Mouse (Mus musculus) CH12.LX (cell line): ENCODE results near the gene Klhl18. TPM values are rescaled to one million over a fixed set of nuclear protein-coding genes. Genes with fewer than 3 reads are reported as not detected.

Source experiments
- DNase-seq: peaks from one replicate; pipeline ENCODE4 v3.0.0-alpha.2; 2013; ENCODE audit errors: extremely low read depth
- H3K27ac ChIP-seq: 2 replicates; pipeline ENCODE4 v1.5.1; 2012; ENCODE audit warnings: low read depth, mild to moderate bottlenecking, control low read depth, moderate library complexity; ENCODE audit not compliant: insufficient read depth
- H3K27me3 ChIP-seq: replicated peaks from 2 replicates; pipeline ENCODE3; 2012; ENCODE audit warnings: inconsistent platforms
- H3K36me3 ChIP-seq, 2 experiments: replicated peaks in 1 of 2; 2 replicates each; pipeline versions ENCODE3 to v1.6.1; 2012; ENCODE audit warnings: inconsistent platforms in 1 of 2, low read length in 1 of 2, mild to moderate bottlenecking in 1 of 2, mixed read lengths in 1 of 2, moderate library complexity in 1 of 2; ENCODE audit not compliant: control insufficient read depth in 1 of 2, insufficient read depth in 1 of 2
- H3K4me1 ChIP-seq, 2 experiments: 2 replicates each; pipeline ENCODE4 v1.6.1; 2012; ENCODE audit warnings: inconsistent platforms in 1 of 2, moderate library complexity in 1 of 2; ENCODE audit not compliant: insufficient read depth in 2 of 2, control insufficient read depth in 1 of 2
- H3K4me2 ChIP-seq: 2 replicates; pipeline ENCODE4 v1.6.1; 2012; ENCODE audit warnings: low read depth, mild to moderate bottlenecking, control low read depth; ENCODE audit not compliant: poor library complexity, insufficient read depth, severe bottlenecking
- H3K4me3 ChIP-seq, 3 experiments: fragments of 150-350 bp in 1 of 3; sonication (generic) in 1 of 3; replicated peaks in 1 of 3; 2 replicates each; pipeline versions ENCODE3 to v1.5.1; 2011 to 2012; ENCODE audit warnings: low read depth in 2 of 3, low read length in 2 of 3, mild to moderate bottlenecking in 2 of 3, moderate library complexity in 2 of 3, control low read depth in 1 of 3, improper control_type of control experiment in 1 of 3, inconsistent platforms in 1 of 3, mixed read lengths in 1 of 3; ENCODE audit not compliant: poor library complexity in 1 of 3
- H3K79me2 ChIP-seq: replicated peaks from 2 replicates; pipeline ENCODE4 v1.6.1; 2012; ENCODE audit warnings: mild to moderate bottlenecking, moderate library complexity; ENCODE audit not compliant: control insufficient read depth, poor library complexity, insufficient read depth, severe bottlenecking; ENCODE audit errors: extremely low read depth
- H3K9ac ChIP-seq: 2 replicates; pipeline ENCODE4 v1.6.1; 2012; ENCODE audit warnings: low read depth, mild to moderate bottlenecking, control low read depth, moderate library complexity; ENCODE audit not compliant: insufficient read depth
- H3K9me3 ChIP-seq: replicated peaks from 2 replicates; pipeline ENCODE3; 2012; ENCODE audit warnings: low read length, inconsistent platforms, mixed read lengths
- CTCF ChIP-seq, 2 experiments: IDR thresholded peaks in 1 of 2; conservative IDR thresholded peaks in 1 of 2; 2 replicates each; pipeline ENCODE4 v1.5.1; 2011 to 2012; ENCODE audit warnings: low read depth in 2 of 2, low read length in 2 of 2, improper control_type of control experiment in 1 of 2, inconsistent platforms in 1 of 2, mild to moderate bottlenecking in 1 of 2, moderate library complexity in 1 of 2
- E2F4 ChIP-seq: IDR thresholded peaks from 2 replicates; pipeline ENCODE4 v1.6.1; 2011; ENCODE audit warnings: low read depth, low read length, improper control_type of control experiment; ENCODE audit not compliant: insufficient replicate concordance
- ELF1 ChIP-seq: IDR thresholded peaks from 2 replicates; pipeline ENCODE4 v1.6.1; 2014; ENCODE audit warnings: low read depth, mild to moderate bottlenecking, inconsistent platforms, low read length, improper control_type of control experiment
- HCFC1 ChIP-seq: IDR thresholded peaks from 2 replicates; pipeline ENCODE4 v1.6.1; 2012; ENCODE audit warnings: low read depth, mild to moderate bottlenecking, inconsistent platforms, low read length, improper control_type of control experiment
- KAT2A ChIP-seq: IDR thresholded peaks from 2 replicates; pipeline ENCODE4 v1.6.1; 2012; ENCODE audit warnings: low read length, improper control_type of control experiment, inconsistent platforms; ENCODE audit not compliant: insufficient replicate concordance
- MEF2A ChIP-seq: IDR thresholded peaks from 2 replicates; pipeline ENCODE4 v1.6.1; 2014; ENCODE audit warnings: low read depth, mild to moderate bottlenecking, inconsistent platforms, low read length, improper control_type of control experiment, borderline replicate concordance
- MYC ChIP-seq: IDR thresholded peaks from 2 replicates; pipeline ENCODE4 v1.6.1; 2011; ENCODE audit warnings: low read depth, mild to moderate bottlenecking, improper control_type of control experiment, low read length
- NRF1 ChIP-seq: IDR thresholded peaks from 2 replicates; pipeline ENCODE4 v1.6.1; 2014; ENCODE audit warnings: low read depth, mild to moderate bottlenecking, inconsistent platforms, low read length, improper control_type of control experiment, moderate library complexity
- PAX5 ChIP-seq: IDR thresholded peaks from 2 replicates; pipeline ENCODE4 v1.6.1; 2012; ENCODE audit warnings: low read length, inconsistent platforms, mixed read lengths
- POLR2A ChIP-seq: IDR thresholded peaks from 2 replicates; pipeline ENCODE4 v1.6.1; 2011; ENCODE audit warnings: low read depth, mild to moderate bottlenecking, improper control_type of control experiment, low read length
- RAD21 ChIP-seq: IDR thresholded peaks from 2 replicates; pipeline ENCODE4 v1.6.1; 2011; ENCODE audit warnings: low read depth, mild to moderate bottlenecking, low read length, improper control_type of control experiment, moderate library complexity
- RCOR1 ChIP-seq: conservative IDR thresholded peaks from 2 replicates; pipeline ENCODE4 v1.6.1; 2012; ENCODE audit warnings: low read depth, mild to moderate bottlenecking, inconsistent platforms, low read length, improper control_type of control experiment
- SMC3 ChIP-seq: IDR thresholded peaks from 2 replicates; pipeline ENCODE4 v1.6.1; 2011; ENCODE audit warnings: low read depth, low read length, improper control_type of control experiment
- TBP ChIP-seq: conservative IDR thresholded peaks from 2 replicates; pipeline ENCODE4 v1.6.1; 2011; ENCODE audit warnings: low read depth, low read length, improper control_type of control experiment
- USF1 ChIP-seq: IDR thresholded peaks from 2 replicates; pipeline ENCODE4 v1.6.1; 2014; ENCODE audit warnings: low read depth, mild to moderate bottlenecking, inconsistent platforms, low read length, improper control_type of control experiment
- ZKSCAN1 ChIP-seq: IDR thresholded peaks from 2 replicates; pipeline ENCODE4 v1.6.1; 2012; ENCODE audit warnings: low read depth, inconsistent platforms, low read length, improper control_type of control experiment, borderline replicate concordance
- ZNF384 ChIP-seq: IDR thresholded peaks from 2 replicates; pipeline ENCODE4 v1.6.1; 2012; ENCODE audit warnings: low read depth, low read length, improper control_type of control experiment, inconsistent platforms
- dilution Hi-C: fragments of 300-500 bp; cut with MboI; formaldehyde crosslinking; loops from 2 replicates; pipeline ENCODE4 v1.14.3; 2020; ENCODE audit warnings: low sequenced_read_pairs; ENCODE audit not compliant: extremely low pct_unique_long_range_greater_than_20kb, extremely low pct_ligation_motif_present
- in situ Hi-C: fragments of 300-500 bp; cut with MboI; formaldehyde crosslinking; loops from 3 replicates; pipeline ENCODE4 v1.14.3; 2019; ENCODE audit warnings: low sequenced_read_pairs, low pct_ligation_motif_present, low pct_unique_long_range_greater_than_20kb, mixed read lengths
- polyA plus RNA-seq: library from polyadenylated mRNA; unstranded; fragments of >175 nt; gene quantifications from 2 replicates; pipeline ENCODE4 v1.2.1, GENCODE M21; 2012; ENCODE audit warnings: low read depth; ENCODE audit not compliant: insufficient read length
- total RNA-seq, 2 experiments: library from RNA; depleted of rRNA; stranded (reverse); fragments of 300-350 nt in 1 of 2; fragments of >200 nt in 1 of 2; gene quantifications; 2 replicates each; pipeline ENCODE4 v1.2.3; 2012 to 2014

The Klhl18 gene
- total and polyA plus RNA-seq, 3 experiments = 3.0 to 10.1 (median 4.8) TPM

GRCm38 (mm10) chr9:110478639-110479038 lies 2.1 kb upstream of the Klhl18 start (continued):
- TF ChIP-seq HCFC1 (no peak), POLR2A (no peak), PAX5 (no peak), RCOR1 (no peak), USF1 (no peak), ZNF384 (peak; percentile 93)

GRCm38 (mm10) chr9:110477951-110478350 lies 1.5 kb upstream of the Klhl18 start:
- peak overlapping the region; percentile 97 for H3K4me2 ChIP-seq
- peaks cover 16 to 39% of the 10 kb centered on the region in 2 experiments for H3K4me1 ChIP-seq
- dilution Hi-C loops = no loop called here
- H3K4me3 ChIP-seq = peak overlapping the region; percentile 9 to 31 (median 14)
- TF ChIP-seq KAT2A (no peak), NRF1 (0 out of 2 replicates have a peak, but pooled peaks have one; percentile 18)
- TF ChIP-seq, all 38 proteins: peak for 1
- DNase-seq = no peak
- peaks cover 0 to 6% of the 10 kb centered on the region in 2 experiments for H3K36me3 ChIP-seq
- H3K9ac ChIP-seq = no peak overlapping the region
- H3K27me3 ChIP-seq = no peaks in the 10 kb centered on the region
- in situ Hi-C loops = loop anchor here (10.0 kb wide), 1 partner anchor 47 kb away; no protein-coding TSS in a partner anchor
- H3K9me3 ChIP-seq = no peaks in the 10 kb centered on the region
- no peak overlapping the region for H3K27ac ChIP-seq
- H3K79me2 ChIP-seq = no peaks in the 10 kb centered on the region

GRCm38 (mm10) chr9:110466179-110466578 lies 10.3 kb downstream of the Klhl18 start:
- Histone ChIP-seq H3K79me2 (no peaks in the 10 kb centered on the region), H3K27me3 (no peaks in the 10 kb centered on the region), H3K27ac (no peak overlapping the region), H3K4me2 (no peak overlapping the region), H3K4me3 (no peak overlapping the region), H3K9me3 (peaks cover 1% of the 10 kb centered on the region), H3K9ac (no peak overlapping the region), H3K4me1 (peaks cover 5 to 26% of the 10 kb centered on the region in 2 experiments; a peak in 2 of 4 replicates), H3K36me3 (peaks cover 0 to 30% of the 10 kb centered on the region in 2 experiments)
- in situ Hi-C loops (no loop called here), dilution Hi-C loops (no loop called here)
- TF ChIP-seq CTCF (conservative IDR thresholded peaks at IDR 0.05 in 1 of 2, IDR thresholded peaks at IDR 0.05 in 1 of 2; ENCODE audit: low read depth in 2 of 2, low read length in 2 of 2) = peak; percentile 17 to 79; a peak in 2 of 4 replicates
- no peak for TF ChIP-seq ELF1
- TF ChIP-seq RAD21 = peak; percentile 78
- no peak for TF ChIP-seq TBP
- no peak for TF ChIP-seq E2F4
- no peak for TF ChIP-seq ZNF384
- TF ChIP-seq MEF2A = no peak
- peak; percentile 76 for TF ChIP-seq SMC3
- TF ChIP-seq MYC = no peak
- no peak for TF ChIP-seq ZKSCAN1
- DNase-seq = no peak
